Mouse (Mus musculus) liver, embryonic 18 days (tissue): ENCODE results near the gene Rpl10l. TPM values are rescaled to one million over a fixed set of nuclear protein-coding genes. Genes with fewer than 3 reads are reported as not detected.

Experiments
- polyA plus RNA-seq: library from polyadenylated mRNA; depleted of rRNA; stranded (reverse); fragments of >200 nt; gene quantifications from 2 replicates; pipeline ENCODE4 v1.2.3, GENCODE M21; 2012; rRNA removed

Rpl10l gene
- polyA plus RNA-seq: not detected in 2 replicates

GRCm38 (mm10) chr12:66283991-66284622, at the start of gene Rpl10l:
Rpl10l (minus strand) TSS chr12:66284401.

